Mouse (Mus musculus): ENCODE measurements around the gene Adamts15. TPM values are rescaled to one million over a fixed set of nuclear protein-coding genes. Genes with fewer than 3 reads are reported as not detected.

The Adamts15 gene
- polyA plus RNA-seq, 1 experiment: 4.6 TPM

DNA sequence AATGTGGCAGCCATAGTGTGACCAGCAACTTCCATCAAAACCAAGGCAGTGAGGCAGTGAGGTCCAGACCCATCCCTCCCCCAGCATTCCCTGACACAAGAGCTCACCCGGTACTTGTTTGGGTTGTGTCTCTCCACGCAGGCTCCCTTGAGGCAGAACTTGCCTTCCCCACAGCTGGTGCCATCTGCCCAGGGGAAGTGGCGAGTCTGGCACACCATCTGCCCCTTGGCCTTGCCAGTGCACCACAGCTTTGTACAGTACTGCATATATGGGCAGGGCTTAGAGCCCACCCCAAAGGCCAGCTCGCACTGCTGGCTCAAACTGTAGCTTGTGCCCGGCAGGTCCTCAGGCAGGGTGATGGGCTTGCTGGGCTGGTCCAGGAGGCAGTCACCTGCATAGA lies 11.8 kb downstream of the Adamts15 start:
- no peak overlapping the region for H3K4me3 ChIP-seq (ENCODE audit: low read depth, low read length)
- no peaks in the 10 kb centered on the region for H3K9me3 ChIP-seq (replicated peaks; ENCODE audit: control insufficient read depth, insufficient read depth, low read length, poor library complexity, severe bottlenecking)
- TF ChIP-seq CTCF (IDR thresholded peaks at IDR 0.05; ENCODE audit: low read depth, low read length): no peak
- TF ChIP-seq POLR2A (IDR thresholded peaks at IDR 0.05; ENCODE audit: insufficient read depth, low read length): no peak
- no peak for TF ChIP-seq EP300 (IDR thresholded peaks at IDR 0.05; ENCODE audit: insufficient read depth, low read depth, low read length)
- H3K27me3 ChIP-seq (ENCODE audit: control insufficient read depth, insufficient read depth, low read length, poor library complexity, severe bottlenecking): no peaks in the 10 kb centered on the region
- no peak overlapping the region for H3K9ac ChIP-seq (ENCODE audit: low read depth, poor library complexity, severe bottlenecking)
- H3K4me1 ChIP-seq (ENCODE audit: control insufficient read depth, insufficient read depth, low read length): no peaks in the 10 kb centered on the region
- no peaks in the 10 kb centered on the region for H3K36me3 ChIP-seq (ENCODE audit: control insufficient read depth, insufficient read depth, low read length, poor library complexity, severe bottlenecking)
- no peak overlapping the region for H3K27ac ChIP-seq (ENCODE audit: insufficient read depth, low read length)

GRCm38 (mm10) chr9:30908973-30909372 lies 13.3 kb downstream of the Adamts15 start:
- Histone ChIP-seq H3K27me3 (ENCODE audit: control insufficient read depth, insufficient read depth, low read length, poor library complexity, severe bottlenecking) (no peaks in the 10 kb centered on the region), H3K27ac (ENCODE audit: insufficient read depth, low read length) (no peak overlapping the region), H3K4me1 (ENCODE audit: control insufficient read depth, insufficient read depth, low read length) (no peaks in the 10 kb centered on the region), H3K9me3 (replicated peaks; ENCODE audit: control insufficient read depth, insufficient read depth, low read length, poor library complexity, severe bottlenecking) (no peaks in the 10 kb centered on the region), H3K9ac (ENCODE audit: low read depth, poor library complexity, severe bottlenecking) (no peak overlapping the region), H3K4me3 (ENCODE audit: low read depth, low read length) (no peak overlapping the region), H3K36me3 (ENCODE audit: control insufficient read depth, insufficient read depth, low read length, poor library complexity, severe bottlenecking) (no peaks in the 10 kb centered on the region)
- TF ChIP-seq POLR2A (IDR thresholded peaks at IDR 0.05; ENCODE audit: insufficient read depth, low read length): no peak
- no peak for TF ChIP-seq CTCF (IDR thresholded peaks at IDR 0.05; ENCODE audit: low read depth, low read length)
- no peak for TF ChIP-seq EP300 (IDR thresholded peaks at IDR 0.05; ENCODE audit: insufficient read depth, low read depth, low read length)

DNA sequence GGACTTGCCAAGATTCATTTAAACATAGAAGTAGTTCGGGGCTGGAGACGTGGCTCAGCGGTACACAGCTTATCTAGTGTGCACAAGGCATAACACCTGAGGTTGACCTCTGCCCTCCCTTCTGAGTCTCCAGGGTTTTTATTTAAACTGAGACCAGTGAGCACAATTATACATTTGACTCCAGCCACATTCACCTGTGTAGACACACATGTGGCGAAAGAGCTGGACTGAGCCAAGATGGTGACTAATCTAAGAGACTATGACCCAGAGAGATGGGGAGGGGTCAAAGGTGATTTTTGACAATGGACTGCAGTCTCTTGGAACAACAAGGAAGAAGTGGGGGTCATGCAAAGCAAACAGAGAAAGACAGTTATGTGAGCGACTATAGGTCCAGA lies 14.0 kb downstream of the Adamts15 start:
- H3K36me3 ChIP-seq (ENCODE audit: control insufficient read depth, insufficient read depth, low read length, poor library complexity, severe bottlenecking): no peaks in the 10 kb centered on the region
- no peak overlapping the region for H3K27ac ChIP-seq (ENCODE audit: insufficient read depth, low read length)
- TF ChIP-seq CTCF (IDR thresholded peaks at IDR 0.05; ENCODE audit: low read depth, low read length): no peak
- TF ChIP-seq POLR2A (IDR thresholded peaks at IDR 0.05; ENCODE audit: insufficient read depth, low read length): no peak
- TF ChIP-seq EP300 (IDR thresholded peaks at IDR 0.05; ENCODE audit: insufficient read depth, low read depth, low read length): no peak
- no peak overlapping the region for H3K4me3 ChIP-seq (ENCODE audit: low read depth, low read length)
- no peaks in the 10 kb centered on the region for H3K4me1 ChIP-seq (ENCODE audit: control insufficient read depth, insufficient read depth, low read length)
- no peaks in the 10 kb centered on the region for H3K9me3 ChIP-seq (replicated peaks; ENCODE audit: control insufficient read depth, insufficient read depth, low read length, poor library complexity, severe bottlenecking)
- no peaks in the 10 kb centered on the region for H3K27me3 ChIP-seq (ENCODE audit: control insufficient read depth, insufficient read depth, low read length, poor library complexity, severe bottlenecking)
- H3K9ac ChIP-seq (ENCODE audit: low read depth, poor library complexity, severe bottlenecking): no peak overlapping the region

GRCm38 (mm10) chr9:30907677-30908295 lies 14.5 kb downstream of the Adamts15 start:
- TF ChIP-seq CTCF (IDR thresholded peaks at IDR 0.05; ENCODE audit: low read depth, low read length) (no peak), POLR2A (IDR thresholded peaks at IDR 0.05; ENCODE audit: insufficient read depth, low read length) (no peak), EP300 (IDR thresholded peaks at IDR 0.05; ENCODE audit: insufficient read depth, low read depth, low read length) (no peak)
- no peak overlapping the region for H3K9ac ChIP-seq (ENCODE audit: low read depth, poor library complexity, severe bottlenecking)
- no peaks in the 10 kb centered on the region for H3K27me3 ChIP-seq (ENCODE audit: control insufficient read depth, insufficient read depth, low read length, poor library complexity, severe bottlenecking)
- no peak overlapping the region for H3K27ac ChIP-seq (ENCODE audit: insufficient read depth, low read length)
- H3K4me1 ChIP-seq (ENCODE audit: control insufficient read depth, insufficient read depth, low read length): no peaks in the 10 kb centered on the region
- no peak overlapping the region for H3K4me3 ChIP-seq (ENCODE audit: low read depth, low read length)
- no peaks in the 10 kb centered on the region for H3K9me3 ChIP-seq (replicated peaks; ENCODE audit: control insufficient read depth, insufficient read depth, low read length, poor library complexity, severe bottlenecking)
- H3K36me3 ChIP-seq (ENCODE audit: control insufficient read depth, insufficient read depth, low read length, poor library complexity, severe bottlenecking): no peaks in the 10 kb centered on the region

GRCm38 (mm10) chr9:30906426-30906825 lies 15.8 kb downstream of the Adamts15 start:
- H3K9me3 ChIP-seq (replicated peaks; ENCODE audit: control insufficient read depth, insufficient read depth, low read length, poor library complexity, severe bottlenecking): no peaks in the 10 kb centered on the region
- no peaks in the 10 kb centered on the region for H3K27me3 ChIP-seq (ENCODE audit: control insufficient read depth, insufficient read depth, low read length, poor library complexity, severe bottlenecking)
- TF ChIP-seq POLR2A (IDR thresholded peaks at IDR 0.05; ENCODE audit: insufficient read depth, low read length) (no peak), CTCF (IDR thresholded peaks at IDR 0.05; ENCODE audit: low read depth, low read length) (no peak), EP300 (IDR thresholded peaks at IDR 0.05; ENCODE audit: insufficient read depth, low read depth, low read length) (no peak)
- H3K36me3 ChIP-seq (ENCODE audit: control insufficient read depth, insufficient read depth, low read length, poor library complexity, severe bottlenecking): no peaks in the 10 kb centered on the region
- H3K9ac ChIP-seq (ENCODE audit: low read depth, poor library complexity, severe bottlenecking): no peak overlapping the region
- H3K27ac ChIP-seq (ENCODE audit: insufficient read depth, low read length): no peak overlapping the region
- no peaks in the 10 kb centered on the region for H3K4me1 ChIP-seq (ENCODE audit: control insufficient read depth, insufficient read depth, low read length)
- H3K4me3 ChIP-seq (ENCODE audit: low read depth, low read length): no peak overlapping the region

- no peaks in the 10 kb centered on the region for H3K27me3 ChIP-seq (ENCODE audit: control insufficient read depth, insufficient read depth, low read length, poor library complexity, severe bottlenecking)
- H3K27ac ChIP-seq (ENCODE audit: insufficient read depth, low read length): no peak overlapping the region
- no peaks in the 10 kb centered on the region for H3K9me3 ChIP-seq (replicated peaks; ENCODE audit: control insufficient read depth, insufficient read depth, low read length, poor library complexity, severe bottlenecking)
- H3K4me1 ChIP-seq (ENCODE audit: control insufficient read depth, insufficient read depth, low read length): no peaks in the 10 kb centered on the region
- H3K36me3 ChIP-seq (ENCODE audit: control insufficient read depth, insufficient read depth, low read length, poor library complexity, severe bottlenecking): no peaks in the 10 kb centered on the region
- no peak overlapping the region for H3K9ac ChIP-seq (ENCODE audit: low read depth, poor library complexity, severe bottlenecking)
- H3K4me3 ChIP-seq (ENCODE audit: low read depth, low read length): no peak overlapping the region
- TF ChIP-seq POLR2A (IDR thresholded peaks at IDR 0.05; ENCODE audit: insufficient read depth, low read length) (no peak), CTCF (IDR thresholded peaks at IDR 0.05; ENCODE audit: low read depth, low read length) (no peak), EP300 (IDR thresholded peaks at IDR 0.05; ENCODE audit: insufficient read depth, low read depth, low read length) (no peak)
Observed at GRCm38 (mm10) chr9:30905861-30906260, 16.4 kb downstream of the Adamts15 start.

All from ES-Bruce4 (cell line).